Mouse (Mus musculus) hindbrain, embryonic 11.5 days (tissue): ENCODE results near the gene Gm21987. TPM values are rescaled to one million over a fixed set of nuclear protein-coding genes. Genes with fewer than 3 reads are reported as not detected.

Source experiments
- ATAC-seq: fragments of 200-750 bp; cut with Nextera tagmentation; 2 replicates; pipeline ENCODE4 v1.8.0; 2017; ENCODE audit warnings: mild to moderate bottlenecking, moderate TSS enrichment, moderate library complexity; ENCODE audit not compliant: low FRiP score
- DNase-seq: peaks from one replicate; pipeline ENCODE4 v3.0.0-alpha.2; 2015; ENCODE audit warnings: low spot score
- H3K27ac ChIP-seq: fragments of 300-500 bp; sonication (generic); 2 replicates; pipeline ENCODE4 v1.5.1; 2014; ENCODE audit warnings: mild to moderate bottlenecking, low read depth, low read length
- H3K27me3 ChIP-seq: fragments of 300-500 bp; sonication (generic); 2 replicates; pipeline ENCODE4 v1.6.1; 2014; ENCODE audit warnings: mild to moderate bottlenecking, low read length, moderate library complexity, mixed read lengths; ENCODE audit not compliant: control insufficient read depth, insufficient read depth
- H3K36me3 ChIP-seq: fragments of 300-500 bp; sonication (generic); 2 replicates; pipeline ENCODE4 v1.6.1; 2014; ENCODE audit warnings: mild to moderate bottlenecking, low read length, moderate library complexity, mixed read lengths; ENCODE audit not compliant: control insufficient read depth, insufficient read depth
- H3K4me1 ChIP-seq: fragments of 300-500 bp; sonication (generic); replicated peaks from 2 replicates; pipeline ENCODE4 v1.6.1; 2014; ENCODE audit warnings: low read length, mixed read lengths; ENCODE audit not compliant: control insufficient read depth, insufficient read depth
- H3K4me2 ChIP-seq: fragments of 300-500 bp; sonication (generic); replicated peaks from 2 replicates; pipeline ENCODE4 v1.6.1; 2014; ENCODE audit warnings: mild to moderate bottlenecking, low read depth, low read length
- H3K4me3 ChIP-seq: fragments of 300-500 bp; sonication (generic); 2 replicates; pipeline ENCODE4 v1.5.1; 2014; ENCODE audit warnings: low read depth, low read length
- H3K9ac ChIP-seq: fragments of 300-500 bp; sonication (generic); 2 replicates; pipeline ENCODE4 v1.6.1; 2014; ENCODE audit warnings: low read depth, low read length
- H3K9me3 ChIP-seq: fragments of 300-500 bp; sonication (generic); 2 replicates; pipeline ENCODE4 v1.6.1; 2016; ENCODE audit warnings: low read length; ENCODE audit not compliant: control insufficient read depth
- WGBS: fragments of 180-500 bp; shearing (Covaris S2); extraction: QIAGEN DNeasy Blood & Tissue Kit; methylation state at CpG from one replicate; pipeline ENCODE4 v1.1.7; 2014; 5-methylcytosine and 5-hydroxymethylcytosine counted together
- polyA plus RNA-seq: library from polyadenylated mRNA; unstranded; fragments of >200 nt; fragmentation: Nextera tagmentation; extraction: Ambion mirVana; gene quantifications from 2 replicates; pipeline ENCODE4 v1.2.1, GENCODE M21; 2014

Gm21987 gene
- polyA plus RNA-seq, 1 experiment from 2014 or later: not detected

- ATAC-seq (no peak), DNase-seq (no peak)
- Histone ChIP-seq H3K27me3 (no peaks in the 10 kb centered on the region), H3K4me1 (peaks cover 3% of the 10 kb centered on the region; the same call in 1 of the 2 replicates), H3K27ac (no peak overlapping the region), H3K4me3 (no peak overlapping the region), H3K36me3 (no peaks in the 10 kb centered on the region), H3K9ac (no peak overlapping the region), H3K4me2 (no peak overlapping the region), H3K9me3 (no peaks in the 10 kb centered on the region)
- WGBS: 93% methylated on average over 6 of the region's 6 CpGs
These were observed 51.4 kb downstream of the Gm21987 start for GRCm38 (mm10) chr16:38398266-38398665.

DNA sequence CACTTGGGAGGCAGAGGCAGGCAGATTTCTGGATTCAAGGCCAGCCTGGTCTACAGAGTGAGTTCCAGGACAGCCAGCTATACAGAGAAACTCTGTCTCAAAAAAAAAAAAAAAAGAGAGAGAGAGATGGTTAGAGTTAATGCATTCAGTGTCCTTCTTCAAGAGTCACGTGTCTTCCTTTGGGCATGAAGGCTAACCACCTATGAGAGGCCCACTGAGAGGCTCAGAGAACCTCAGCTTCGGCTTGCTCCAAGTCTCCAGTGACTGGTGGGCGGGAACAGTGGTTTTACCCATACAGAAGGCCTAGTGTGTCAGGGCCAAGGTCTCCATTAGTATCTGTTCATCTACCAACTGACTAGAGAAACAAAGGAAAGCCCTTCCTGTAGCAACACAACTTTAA lies 52.2 kb downstream of the Gm21987 start:
- H3K36me3 ChIP-seq: no peaks in the 10 kb centered on the region
- H3K4me1 ChIP-seq: peaks cover 3% of the 10 kb centered on the region; the same call in 1 of the 2 replicates
- no peak for DNase-seq
- H3K9me3 ChIP-seq: no peaks in the 10 kb centered on the region
- H3K4me3 ChIP-seq: no peak overlapping the region
- 71% methylated on average over 3 of the region's 3 CpGs for WGBS
- no peak overlapping the region; the same call in 1 of the 2 replicates for H3K9ac ChIP-seq
- no peak overlapping the region for H3K27ac ChIP-seq
- H3K4me2 ChIP-seq: no peak overlapping the region; the same call in 1 of the 2 replicates
- H3K27me3 ChIP-seq: no peaks in the 10 kb centered on the region
- ATAC-seq: no peak

DNA sequence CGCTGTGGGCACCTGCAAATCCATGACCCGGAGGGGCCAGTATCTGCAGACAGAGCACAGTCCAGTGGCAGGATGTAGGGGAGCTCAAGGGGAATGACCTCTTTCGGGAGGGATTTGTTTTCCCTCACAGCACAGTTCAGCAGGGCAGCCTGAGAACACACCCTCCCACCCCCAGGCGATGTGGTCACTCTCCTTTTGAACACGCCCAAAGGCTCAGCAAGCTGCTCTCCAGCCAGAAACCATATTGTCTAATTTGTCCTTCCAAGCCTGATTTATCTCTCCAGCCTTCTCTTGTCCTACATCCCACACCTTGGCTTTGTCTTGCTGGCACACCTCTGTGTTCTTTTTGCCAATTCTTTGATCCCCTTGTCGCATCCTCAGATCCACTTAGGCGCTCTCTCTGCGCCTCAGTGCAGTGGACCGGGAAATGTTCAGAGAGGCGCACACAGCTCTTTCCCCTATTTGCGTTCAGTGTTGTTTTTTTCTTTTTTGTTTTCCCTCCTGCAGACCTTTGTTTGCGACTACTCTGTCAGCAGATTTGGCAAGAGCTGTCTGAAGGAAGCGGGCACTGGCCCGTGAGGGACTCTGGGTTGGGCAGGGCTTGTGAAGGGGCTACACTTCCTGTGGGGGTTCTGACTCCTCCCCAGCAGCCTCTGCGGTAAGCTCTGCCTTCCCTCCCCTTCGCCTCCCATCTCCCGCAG lies 52.8 kb downstream of the Gm21987 start:
- peak overlapping the region; percentile 52 for H3K4me2 ChIP-seq
- ATAC-seq (peak; percentile 81), DNase-seq (peak; percentile 58)
- no peaks in the 10 kb centered on the region for H3K9me3 ChIP-seq
- H3K9ac ChIP-seq: peak overlapping the region; percentile 64
- peak overlapping the region; percentile 25 for H3K4me3 ChIP-seq
- H3K27me3 ChIP-seq: no peaks in the 10 kb centered on the region
- WGBS: 11% methylated on average over 17 of the region's 17 CpGs
- peaks cover 3% of the 10 kb centered on the region; the same call in 1 of the 2 replicates for H3K4me1 ChIP-seq
- H3K27ac ChIP-seq: peak overlapping the region; percentile 42; the same call in 1 of the 2 replicates
- no peaks in the 10 kb centered on the region for H3K36me3 ChIP-seq

DNA sequence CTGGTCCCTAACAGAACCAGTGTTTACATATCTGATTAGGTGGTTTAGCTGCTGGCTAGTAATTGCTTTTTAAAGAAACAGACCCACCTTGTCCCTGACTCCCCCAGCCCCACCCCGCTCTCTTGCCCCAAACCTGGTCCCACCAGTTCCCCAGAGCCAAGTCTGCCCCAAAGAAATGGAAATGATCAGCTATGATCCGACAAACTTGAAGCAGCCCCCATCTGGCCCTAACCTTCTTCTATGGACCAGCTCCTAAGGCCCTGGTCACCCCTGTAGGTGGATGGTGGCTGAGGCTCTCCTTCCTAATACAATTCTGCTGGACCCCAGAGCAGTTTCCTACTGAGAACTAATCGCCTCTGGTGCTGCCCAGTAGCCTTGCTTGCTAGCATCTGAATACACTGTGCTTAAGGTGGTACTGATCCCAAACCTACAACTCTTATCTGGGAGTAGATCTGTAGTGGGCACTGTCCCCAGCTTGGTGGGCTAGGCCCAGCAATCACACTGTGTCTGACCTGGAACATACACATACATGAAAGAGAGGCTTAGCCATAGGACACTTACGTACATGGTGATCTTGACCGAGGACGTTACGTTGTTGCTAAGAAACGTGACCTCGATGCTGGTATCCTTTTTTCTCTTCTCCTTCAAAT lies 53.6 kb downstream of the Gm21987 start:
- H3K4me1 ChIP-seq: peaks cover 3% of the 10 kb centered on the region; the same call in 1 of the 2 replicates
- H3K9ac ChIP-seq: 0 out of 2 replicates have a peak overlapping the region, but pooled peaks have one; percentile 23
- H3K27me3 ChIP-seq: no peaks in the 10 kb centered on the region
- H3K27ac ChIP-seq: 0 out of 2 replicates have a peak overlapping the region, but pooled peaks have one; percentile 30
- no peak for DNase-seq
- ATAC-seq: no peak
- H3K4me3 ChIP-seq: no peak overlapping the region
- no peaks in the 10 kb centered on the region for H3K36me3 ChIP-seq
- WGBS: 79% methylated on average over 9 of the region's 9 CpGs
- H3K9me3 ChIP-seq: no peaks in the 10 kb centered on the region
- H3K4me2 ChIP-seq: peak overlapping the region; percentile 52

DNA sequence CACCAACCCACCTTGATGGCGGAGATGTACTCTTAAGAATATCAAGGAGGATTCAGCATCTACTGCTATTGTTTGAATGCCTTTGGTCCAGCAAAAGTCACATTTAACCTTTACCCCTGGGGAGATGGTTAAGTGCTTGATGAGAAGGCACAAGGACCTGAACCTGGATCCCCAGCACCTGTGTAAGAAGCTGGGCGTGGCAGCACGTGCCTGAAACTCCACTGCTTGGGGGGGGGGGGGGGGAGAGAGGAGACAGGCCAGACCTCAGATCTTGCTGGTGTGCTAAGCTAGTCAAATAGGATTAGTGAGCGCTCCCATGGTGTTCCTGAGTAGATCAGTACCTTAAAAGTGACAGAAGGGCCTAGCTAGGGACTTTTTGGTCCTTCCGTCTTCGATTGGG lies 54.6 kb downstream of the Gm21987 start:
- Histone ChIP-seq H3K4me1 (peaks cover 3% of the 10 kb centered on the region; the same call in 1 of the 2 replicates), H3K9me3 (no peaks in the 10 kb centered on the region), H3K4me3 (no peak overlapping the region), H3K4me2 (no peak overlapping the region), H3K9ac (no peak overlapping the region), H3K36me3 (no peaks in the 10 kb centered on the region), H3K27ac (no peak overlapping the region), H3K27me3 (no peaks in the 10 kb centered on the region)
- ATAC-seq (no peak), DNase-seq (no peak)
- WGBS: 87% methylated on average over 6 of the region's 6 CpGs

GRCm38 (mm10) chr16:38403639-38404038 lies 56.8 kb downstream of the Gm21987 start:
- 87% methylated on average over 7 of the region's 7 CpGs for WGBS
- Histone ChIP-seq H3K27me3 (no peaks in the 10 kb centered on the region), H3K9me3 (no peaks in the 10 kb centered on the region), H3K9ac (no peak overlapping the region), H3K27ac (no peak overlapping the region), H3K4me2 (no peak overlapping the region), H3K36me3 (no peaks in the 10 kb centered on the region), H3K4me3 (no peak overlapping the region), H3K4me1 (peaks cover 3% of the 10 kb centered on the region; the same call in 1 of the 2 replicates)
- no peak for ATAC-seq
- no peak for DNase-seq

GRCm38 (mm10) chr16:38406293-38406692 lies 59.5 kb downstream of the Gm21987 start:
- Histone ChIP-seq H3K4me3 (no peak overlapping the region), H3K4me1 (no peaks in the 10 kb centered on the region), H3K9ac (no peak overlapping the region), H3K4me2 (no peak overlapping the region), H3K27me3 (no peaks in the 10 kb centered on the region), H3K36me3 (no peaks in the 10 kb centered on the region), H3K9me3 (no peaks in the 10 kb centered on the region), H3K27ac (no peak overlapping the region)
- no peak for DNase-seq
- no peak for ATAC-seq
- 76% methylated on average over 5 of the region's 5 CpGs for WGBS

GRCm38 (mm10) chr16:38406708-38407107 lies 59.9 kb downstream of the Gm21987 start:
- Histone ChIP-seq H3K4me2 (no peak overlapping the region), H3K27me3 (no peaks in the 10 kb centered on the region), H3K4me3 (no peak overlapping the region), H3K4me1 (no peaks in the 10 kb centered on the region), H3K9ac (no peak overlapping the region), H3K36me3 (no peaks in the 10 kb centered on the region), H3K9me3 (no peaks in the 10 kb centered on the region), H3K27ac (no peak overlapping the region)
- 85% methylated on average over 6 of the region's 6 CpGs for WGBS
- DNase-seq (no peak), ATAC-seq (no peak)
